Mouse (Mus musculus) kidney, postnatal 36 days (tissue): ENCODE data around the gene Pgghg.
A peak's percentile ranks its signal among the peaks of the same experiment; 100 is the strongest.

Experiments used
- DNase-seq, 2 experiments: peaks; one replicate each; pipeline ENCODE4 v3.0.0; 2021 to 2022; ENCODE audit warnings: mixed read lengths in 2 of 2

The Pgghg gene

GRCm38 (mm10) chr7:140941222-140942051 is at the start of gene Pgghg:
Gene Pgghg (plus strand): TSS chr7:140941391.
- DNase-seq: peak; percentile 91 to 93

DNA sequence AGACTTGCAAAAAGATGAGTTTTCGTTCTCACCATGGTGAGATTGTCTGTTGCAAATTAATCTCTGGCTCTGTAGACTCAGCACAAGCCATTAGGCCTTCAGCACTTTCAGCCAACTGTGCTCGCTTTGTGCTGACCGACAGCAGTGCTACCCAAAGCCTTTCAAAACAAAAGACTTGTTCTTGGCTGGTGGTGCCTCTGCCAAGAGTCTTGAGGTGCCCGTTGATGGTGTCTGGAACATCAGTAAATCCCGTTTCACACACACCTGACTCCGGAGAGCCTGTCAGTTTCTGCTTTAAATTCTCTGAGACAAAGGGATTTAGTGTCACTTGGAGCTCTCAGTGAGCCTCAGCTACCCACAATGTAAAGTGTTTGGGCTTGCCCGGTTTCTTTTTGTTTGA is 47.2 kb upstream of the Pgghg start:
- DNase-seq: no peak

DNA sequence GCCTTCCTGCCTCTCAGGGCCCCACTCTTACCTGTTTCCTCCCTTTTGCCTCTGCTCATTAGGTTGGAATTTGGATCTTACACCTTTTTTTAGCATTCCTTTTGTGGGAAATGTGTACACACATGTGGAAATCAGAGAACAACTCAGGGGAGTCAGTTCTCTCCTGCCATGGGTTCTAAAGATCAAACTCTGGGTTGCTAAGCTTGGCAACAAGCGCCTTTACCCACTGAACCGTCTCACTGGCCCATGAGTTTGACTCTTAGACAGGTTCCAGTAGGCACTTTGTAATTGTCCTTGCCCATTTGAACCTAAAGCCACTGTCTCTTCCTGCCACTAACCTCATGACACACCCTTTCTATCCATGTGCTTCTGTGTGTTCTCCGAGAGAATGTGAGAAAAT is 46.6 kb upstream of the Pgghg start:
- DNase-seq: peak; percentile 40 to 44

GRCm38 (mm10) chr7:140897863-140898262 is 43.3 kb upstream of the Pgghg start:
- no peak for DNase-seq

DNA sequence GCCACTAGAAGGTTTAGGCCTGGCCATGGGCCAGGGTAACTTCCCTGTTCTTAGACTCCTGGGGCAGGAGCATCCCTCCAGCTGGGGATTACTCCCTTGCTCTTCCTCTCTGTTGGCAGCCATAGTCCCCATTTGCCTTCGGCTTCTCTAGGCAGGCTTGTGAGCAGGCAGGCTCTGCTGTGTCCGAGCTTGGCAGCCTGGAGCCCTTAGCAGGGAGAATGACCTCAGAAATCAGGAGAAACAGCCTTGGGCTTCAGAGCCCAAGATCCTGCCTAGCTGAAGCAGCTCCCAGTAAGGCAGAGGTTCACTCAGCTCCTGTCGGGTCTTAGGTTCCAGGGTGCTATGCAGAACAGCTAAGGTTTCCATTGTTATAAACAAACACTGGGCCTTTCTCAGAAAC is 42.1 kb upstream of the Pgghg start:
- DNase-seq: no peak

GRCm38 (mm10) chr7:140900220-140900619 is 41.0 kb upstream of the Pgghg start, which contains the start of gene Cox8b:
Gene Cox8b (minus strand): TSS chr7:140900446.
- DNase-seq: no peak

GRCm38 (mm10) chr7:140902036-140902875 is 38.9 kb upstream of the Pgghg start:
- DNase-seq: no peak

GRCm38 (mm10) chr7:140903212-140903611 is 38.0 kb upstream of the Pgghg start:
- peak; percentile 78 to 92 for DNase-seq

GRCm38 (mm10) chr7:140905642-140906081 is 35.5 kb upstream of the Pgghg start:
- peak; percentile 54 to 69 for DNase-seq

DNA sequence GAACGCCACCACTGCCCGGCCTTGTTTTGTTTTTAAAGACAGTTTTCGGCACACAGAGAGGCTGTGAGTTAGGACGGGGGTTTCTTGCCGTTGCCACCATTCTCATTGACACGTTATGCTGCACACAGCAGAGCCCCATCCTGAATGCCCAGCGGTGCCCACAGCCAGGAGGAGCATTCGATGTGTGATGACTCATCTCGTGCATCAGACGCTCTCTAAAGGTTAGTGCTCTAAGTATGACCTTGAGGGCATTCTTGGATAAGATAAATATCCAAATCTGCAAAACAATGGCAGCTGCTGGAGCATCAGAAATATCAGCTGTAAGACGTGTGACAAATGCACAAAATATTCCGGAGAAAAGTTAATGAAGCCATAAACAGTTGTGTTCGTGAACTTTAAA is 34.1 kb upstream of the Pgghg start:
- DNase-seq: no peak

GRCm38 (mm10) chr7:140907697-140908096 is 33.5 kb upstream of the Pgghg start:
- no peak for DNase-seq

DNA sequence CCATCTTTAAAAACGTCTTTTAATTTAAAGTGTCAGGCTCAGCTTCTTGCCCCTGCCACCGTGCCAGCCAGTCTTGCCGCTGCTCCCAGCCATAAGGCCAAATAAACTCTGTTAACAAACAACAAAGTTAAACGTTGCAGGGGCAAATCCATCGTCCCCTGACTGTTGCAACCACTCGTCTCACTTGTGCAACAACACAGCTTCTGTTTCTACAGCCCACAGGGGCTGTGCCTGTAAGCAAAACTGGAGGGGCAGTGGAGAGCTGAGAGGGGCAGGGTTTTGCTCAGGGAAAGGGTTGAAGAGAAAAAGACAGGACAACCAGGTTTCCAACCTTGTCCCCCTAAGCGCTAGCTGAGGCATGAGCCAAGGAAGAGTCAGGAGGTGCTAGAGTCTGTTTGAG is 33.0 kb upstream of the Pgghg start:
- DNase-seq: no peak

GRCm38 (mm10) chr7:140908634-140909107 is 32.5 kb upstream of the Pgghg start:
- DNase-seq: peak; percentile 91 to 93

- DNase-seq: no peak
Observed at GRCm38 (mm10) chr7:140912293-140912692, 28.9 kb upstream of the Pgghg start.

- DNase-seq: peak; percentile 67 to 73
Observed at GRCm38 (mm10) chr7:140912846-140913482, 28.2 kb upstream of the Pgghg start.

- DNase-seq: peak; percentile 75 to 80
Observed at GRCm38 (mm10) chr7:140914031-140914690, 27.0 kb upstream of the Pgghg start.

DNA sequence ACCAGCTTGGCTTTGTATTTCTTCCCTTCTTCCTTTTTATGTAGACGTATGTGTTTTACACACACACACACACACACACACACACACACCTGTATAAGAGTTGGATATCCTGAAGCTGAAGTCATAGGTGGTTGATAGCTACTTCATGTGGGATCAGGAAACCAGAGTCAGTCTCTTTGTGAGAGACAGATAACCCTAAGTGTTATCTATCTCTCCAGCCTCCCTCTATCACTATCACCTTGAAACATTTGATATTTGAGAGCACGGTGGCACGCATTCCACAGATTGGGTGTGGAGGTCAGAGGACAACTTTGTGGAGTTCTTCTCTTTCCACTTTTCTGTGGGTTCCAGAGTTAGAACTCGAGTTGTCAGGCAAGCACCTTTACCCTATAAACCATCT is 21.3 kb upstream of the Pgghg start:
- DNase-seq: no peak

DNA sequence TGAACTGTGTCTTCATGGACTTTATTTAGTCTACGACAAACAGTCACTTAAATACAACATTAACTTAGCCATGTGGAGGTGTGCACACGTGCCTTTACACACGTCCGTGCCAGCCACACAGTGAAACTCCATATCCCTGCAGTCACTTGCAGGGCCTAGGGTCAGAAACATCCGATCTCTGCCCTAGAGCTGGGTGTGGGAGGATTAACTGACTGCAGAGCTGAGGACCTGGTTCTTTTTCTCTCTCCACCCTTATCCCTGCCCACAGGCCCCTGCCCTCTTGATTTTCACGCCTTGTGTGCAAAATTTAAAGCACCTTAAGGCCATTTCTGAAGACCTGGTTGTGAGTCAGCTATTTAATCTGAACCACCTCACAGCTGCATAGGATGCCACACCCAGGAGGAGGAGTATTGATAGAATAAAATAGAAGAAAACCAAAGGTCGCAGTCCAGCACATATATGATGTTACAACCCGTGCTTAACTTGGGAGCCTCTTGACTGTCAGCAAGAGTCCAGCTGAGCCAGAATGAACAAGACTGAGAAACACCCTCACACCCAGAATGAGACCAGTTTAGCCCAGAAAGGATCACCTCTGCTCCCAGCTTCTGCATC is 20.7 kb upstream of the Pgghg start, which contains the start of gene Nlrp6:
Gene Nlrp6, plus strand, starts transcription at position 485 of the 612 bp plus-strand sequence.
- DNase-seq: no peak

GRCm38 (mm10) chr7:140921225-140921975 is 19.8 kb upstream of the Pgghg start:
- DNase-seq: peak in 1 of 2 experiments; percentile 67

GRCm38 (mm10) chr7:140922398-140923069 is 18.7 kb upstream of the Pgghg start:
- DNase-seq: peak; percentile 93 to 96
